Mouse (Mus musculus) heart, embryonic 12.5 days (tissue): Measurements from ENCODE around the gene Nop9. TPM values are rescaled to one million over a fixed set of nuclear protein-coding genes. Genes with fewer than 3 reads are reported as not detected.

Source experiments
- ATAC-seq: fragments of 200-750 bp; cut with Nextera tagmentation; 2 replicates; pipeline ENCODE4 v1.8.0; 2017; ENCODE audit warnings: moderate TSS enrichment, moderate library complexity; ENCODE audit not compliant: insufficient number of reproducible peaks, low FRiP score
- H3K27ac ChIP-seq: fragments of 300-500 bp; sonication (generic); 2 replicates; pipeline ENCODE4 v1.5.1; 2016; ENCODE audit warnings: mild to moderate bottlenecking, moderate library complexity; ENCODE audit not compliant: poor library complexity, severe bottlenecking
- H3K27me3 ChIP-seq: fragments of 300-500 bp; sonication (generic); replicated peaks from 2 replicates; pipeline ENCODE4 v1.6.1; 2016; ENCODE audit warnings: mild to moderate bottlenecking, moderate library complexity
- H3K36me3 ChIP-seq: fragments of 300-500 bp; sonication (generic); 2 replicates; pipeline ENCODE4 v1.6.1; 2016; ENCODE audit warnings: mild to moderate bottlenecking, moderate library complexity
- H3K4me1 ChIP-seq: fragments of 300-500 bp; sonication (generic); replicated peaks from 2 replicates; pipeline ENCODE4 v1.6.1; 2016; ENCODE audit warnings: mild to moderate bottlenecking
- H3K4me2 ChIP-seq: fragments of 300-500 bp; sonication (generic); 2 replicates; pipeline ENCODE4 v1.6.1; 2016; ENCODE audit warnings: mild to moderate bottlenecking, moderate library complexity
- H3K4me3 ChIP-seq: fragments of 300-500 bp; sonication (generic); 2 replicates; pipeline ENCODE4 v1.5.1; 2016; ENCODE audit warnings: mild to moderate bottlenecking
- H3K9ac ChIP-seq: fragments of 300-500 bp; sonication (generic); 2 replicates; pipeline ENCODE4 v1.6.1; 2016; ENCODE audit warnings: mild to moderate bottlenecking, moderate library complexity
- H3K9me3 ChIP-seq: fragments of 300-500 bp; sonication (generic); replicated peaks from 2 replicates; pipeline ENCODE4 v1.6.1; 2016; ENCODE audit warnings: mild to moderate bottlenecking, moderate library complexity
- WGBS: fragments of 180-500 bp; shearing (Covaris S2); methylation state at CpG from one replicate; pipeline ENCODE4 v1.1.7; 2016; 5-methylcytosine and 5-hydroxymethylcytosine counted together
- polyA plus RNA-seq: library from polyadenylated mRNA; unstranded; fragments of >200 nt; fragmentation: Nextera tagmentation; extraction: Ambion mirVana; gene quantifications from 2 replicates; pipeline ENCODE4 v1.2.1, GENCODE M21; 2016

The Nop9 gene
- 27.7 and 30.6 TPM in 2 replicates for polyA plus RNA-seq

- H3K4me1 ChIP-seq = peaks cover 22% of the 10 kb centered on the region
- peak within 1 kb of the TSS; percentile 88 for H3K9ac ChIP-seq
- H3K4me2 ChIP-seq = peak within 1 kb of the TSS; percentile 99
- WGBS = 1% methylated on average over 48 of the region's 48 CpGs
- peak within 1 kb of the TSS; percentile 20; the same call in 1 of the 2 replicates for H3K27ac ChIP-seq
- H3K4me3 ChIP-seq = peak within 1 kb of the TSS; percentile 84
- peak; percentile 88 for ATAC-seq
- H3K27me3 ChIP-seq = no peaks in the 10 kb centered on the region
- peaks cover 35% of the 10 kb centered on the region for H3K36me3 ChIP-seq
- H3K9me3 ChIP-seq = no peaks in the 10 kb centered on the region
Measured at GRCm38 (mm10) chr14:55745180-55745860, at the start of gene Nop9, which contains the start of gene Dhrs1. Nop9 (plus strand) TSS chr14:55745693. Dhrs1 (minus strand) TSS chr14:55745690.

- no peak for ATAC-seq
- H3K9me3 ChIP-seq = peaks cover 7% of the 10 kb centered on the region
- H3K9ac ChIP-seq = no peak overlapping the region
- H3K27me3 ChIP-seq = peaks cover 10% of the 10 kb centered on the region; the same call in 1 of the 2 replicates
- no peaks in the 10 kb centered on the region for H3K36me3 ChIP-seq
- H3K27ac ChIP-seq = no peak overlapping the region
- H3K4me1 ChIP-seq = no peaks in the 10 kb centered on the region
- no peak overlapping the region for H3K4me2 ChIP-seq
- H3K4me3 ChIP-seq = no peak overlapping the region
- WGBS = 63% methylated on average over 4 of the region's 4 CpGs
Measured at GRCm38 (mm10) chr14:55697226-55697625, 48.3 kb upstream of the Nop9 start.

GRCm38 (mm10) chr14:55701131-55701530 is 44.4 kb upstream of the Nop9 start:
- H3K27me3 ChIP-seq = peaks cover 14% of the 10 kb centered on the region; the same call in 1 of the 2 replicates
- WGBS = 56% methylated on average over 9 of the region's 9 CpGs
- H3K4me2 ChIP-seq = no peak overlapping the region
- H3K36me3 ChIP-seq = no peaks in the 10 kb centered on the region
- H3K27ac ChIP-seq = no peak overlapping the region
- H3K4me1 ChIP-seq = no peaks in the 10 kb centered on the region
- no peak overlapping the region for H3K9ac ChIP-seq
- no peak overlapping the region for H3K4me3 ChIP-seq
- ATAC-seq = no peak
- peaks cover 4% of the 10 kb centered on the region; the same call in 1 of the 2 replicates for H3K9me3 ChIP-seq

- H3K4me1 ChIP-seq = no peaks in the 10 kb centered on the region
- 58% methylated on average over 6 of the region's 6 CpGs for WGBS
- H3K9me3 ChIP-seq = no peaks in the 10 kb centered on the region
- no peak overlapping the region for H3K9ac ChIP-seq
- H3K4me3 ChIP-seq = no peak overlapping the region
- no peak overlapping the region for H3K4me2 ChIP-seq
- peaks cover 14% of the 10 kb centered on the region; the same call in 1 of the 2 replicates for H3K27me3 ChIP-seq
- no peaks in the 10 kb centered on the region for H3K36me3 ChIP-seq
- ATAC-seq = no peak
- no peak overlapping the region for H3K27ac ChIP-seq
Measured at GRCm38 (mm10) chr14:55702761-55703160, 42.7 kb upstream of the Nop9 start.

GRCm38 (mm10) chr14:55706051-55706600 is 39.4 kb upstream of the Nop9 start:
- WGBS = 80% methylated on average over 8 of the region's 8 CpGs
- H3K4me2 ChIP-seq = no peak overlapping the region

GRCm38 (mm10) chr14:55707397-55707796 is 38.1 kb upstream of the Nop9 start:
- Histone ChIP-seq H3K27me3 (peaks cover 23% of the 10 kb centered on the region), H3K9ac (no peak overlapping the region), H3K4me3 (no peak overlapping the region), H3K27ac (no peak overlapping the region), H3K4me2 (no peak overlapping the region), H3K9me3 (no peaks in the 10 kb centered on the region), H3K4me1 (no peaks in the 10 kb centered on the region), H3K36me3 (no peaks in the 10 kb centered on the region)
- no peak for ATAC-seq
- WGBS = 58% methylated on average over 5 of the region's 5 CpGs

More at GRCm38 (mm10) chr14:55706051-55706600, 39.4 kb upstream of the Nop9 start:
- Histone ChIP-seq H3K4me1 (no peaks in the 10 kb centered on the region), H3K9ac (no peak overlapping the region), H3K4me3 (no peak overlapping the region), H3K27me3 (peaks cover 14% of the 10 kb centered on the region), H3K27ac (no peak overlapping the region), H3K9me3 (no peaks in the 10 kb centered on the region), H3K36me3 (no peaks in the 10 kb centered on the region)
- ATAC-seq = no peak

- Histone ChIP-seq H3K27me3 (peaks cover 38% of the 10 kb centered on the region), H3K4me2 (no peak overlapping the region), H3K4me1 (peaks cover 10% of the 10 kb centered on the region; the same call in 1 of the 2 replicates), H3K9me3 (no peaks in the 10 kb centered on the region), H3K4me3 (no peak overlapping the region), H3K9ac (no peak overlapping the region), H3K36me3 (no peaks in the 10 kb centered on the region), H3K27ac (no peak overlapping the region)
- ATAC-seq = no peak
- WGBS = 76% methylated on average over 4 of the region's 4 CpGs
Measured at GRCm38 (mm10) chr14:55709509-55709908, 36.0 kb upstream of the Nop9 start.

GRCm38 (mm10) chr14:55711786-55712185 is 33.7 kb upstream of the Nop9 start:
- Histone ChIP-seq H3K4me1 (peaks cover 10% of the 10 kb centered on the region; the same call in 1 of the 2 replicates), H3K4me2 (no peak overlapping the region), H3K9ac (no peak overlapping the region), H3K9me3 (no peaks in the 10 kb centered on the region), H3K4me3 (no peak overlapping the region), H3K36me3 (peaks cover 8% of the 10 kb centered on the region; the same call in 1 of the 2 replicates), H3K27me3 (peaks cover 44% of the 10 kb centered on the region), H3K27ac (no peak overlapping the region)
- 70% methylated on average over 7 of the region's 7 CpGs for WGBS
- ATAC-seq = no peak

GRCm38 (mm10) chr14:55713007-55713728 is 32.3 kb upstream of the Nop9 start:
- Histone ChIP-seq H3K9ac (no peak overlapping the region), H3K36me3 (peaks cover 20% of the 10 kb centered on the region)

GRCm38 (mm10) chr14:55713729-55714122 is 31.8 kb upstream of the Nop9 start, which contains the start of gene Tgm1:
Tgm1 (minus strand) TSS chr14:55713926.
- Histone ChIP-seq H3K4me3 (peak within 1 kb of the TSS; percentile 24), H3K9me3 (no peaks in the 10 kb centered on the region), H3K4me2 (peak within 1 kb of the TSS; percentile 60), H3K36me3 (peaks cover 26% of the 10 kb centered on the region), H3K4me1 (peaks cover 10% of the 10 kb centered on the region; the same call in 1 of the 2 replicates), H3K9ac (no peak within 1 kb of the TSS), H3K27me3 (peaks cover 44% of the 10 kb centered on the region), H3K27ac (no peak within 1 kb of the TSS)
- ATAC-seq = no peak
- WGBS = 14% methylated on average over 4 of the region's 4 CpGs

More at GRCm38 (mm10) chr14:55713007-55713728, 32.3 kb upstream of the Nop9 start:
- H3K4me1 ChIP-seq = peaks cover 10% of the 10 kb centered on the region; the same call in 1 of the 2 replicates
- H3K4me2 ChIP-seq = peak overlapping the region; percentile 60
- WGBS = 13% methylated on average over 25 of the region's 25 CpGs
- peak; percentile 33; the same call in 1 of the 2 replicates for ATAC-seq
- H3K4me3 ChIP-seq = peak overlapping the region; percentile 24
- H3K9me3 ChIP-seq = no peaks in the 10 kb centered on the region
- no peak overlapping the region for H3K27ac ChIP-seq
- peaks cover 44% of the 10 kb centered on the region for H3K27me3 ChIP-seq

- WGBS = 37% methylated on average over 6 of the region's 6 CpGs
- no peaks in the 10 kb centered on the region for H3K9me3 ChIP-seq
- peaks cover 10% of the 10 kb centered on the region; the same call in 1 of the 2 replicates for H3K4me1 ChIP-seq
- H3K36me3 ChIP-seq = peaks cover 37% of the 10 kb centered on the region
- no peak for ATAC-seq
- H3K27me3 ChIP-seq = peaks cover 44% of the 10 kb centered on the region
- H3K27ac ChIP-seq = no peak overlapping the region
- H3K4me2 ChIP-seq = no peak overlapping the region
- no peak overlapping the region for H3K9ac ChIP-seq
- no peak overlapping the region for H3K4me3 ChIP-seq
Measured at GRCm38 (mm10) chr14:55714893-55715292, 30.6 kb upstream of the Nop9 start.
